Mouse (Mus musculus): ENCODE measurements at regions not wholly inside any gene's neighbourhood (a gene's known extent, or its start where the extent isn't known, plus 50 kb on each side); places are given as distances from the start of the nearest gene placed in this dataset.
A peak's percentile ranks its signal among the peaks of the same experiment; 100 is the strongest.

GRCm38 (mm10) chr14:74397202-74397601 is 243.4 kb upstream of the Htr2a start:
- peak; percentile 5 for DNase-seq

GRCm38 (mm10) chr14:74409441-74409840 is 231.2 kb upstream of the Htr2a start:
- DNase-seq = no peak

GRCm38 (mm10) chr14:74428226-74428625 is 212.4 kb upstream of the Htr2a start:
- peak; percentile 17 for DNase-seq

GRCm38 (mm10) chr14:74464027-74464682 is 176.5 kb upstream of the Htr2a start:
- no peak for DNase-seq

- no peak for DNase-seq
Observed at GRCm38 (mm10) chr14:74495504-74495903, 145.1 kb upstream of the Htr2a start.

- DNase-seq = no peak
Observed at GRCm38 (mm10) chr14:74511521-74511920, 129.1 kb upstream of the Htr2a start.

- no peak for DNase-seq
Observed at GRCm38 (mm10) chr14:74516451-74516850, 124.2 kb upstream of the Htr2a start.

- no peak for DNase-seq
Observed at GRCm38 (mm10) chr14:74519531-74519930, 121.1 kb upstream of the Htr2a start.

GRCm38 (mm10) chr14:74521669-74522068 is 119.0 kb upstream of the Htr2a start:
- DNase-seq = no peak

- DNase-seq = no peak
Observed at GRCm38 (mm10) chr14:74527246-74527645, 113.4 kb upstream of the Htr2a start.

GRCm38 (mm10) chr14:74529368-74529951 is 111.2 kb upstream of the Htr2a start:
- DNase-seq = peak; percentile 42

- no peak for DNase-seq
Observed at GRCm38 (mm10) chr14:74538187-74538586, 102.5 kb upstream of the Htr2a start.

- no peak for DNase-seq
Observed at GRCm38 (mm10) chr14:74544028-74544427, 96.6 kb upstream of the Htr2a start.

GRCm38 (mm10) chr14:74551091-74551490 is 89.5 kb upstream of the Htr2a start:
- no peak for DNase-seq

- DNase-seq = no peak
Observed at GRCm38 (mm10) chr14:74553636-74554035, 87.0 kb upstream of the Htr2a start.

- DNase-seq = no peak
Observed at GRCm38 (mm10) chr14:74558359-74558758, 82.3 kb upstream of the Htr2a start.

All from layer of hippocampus, adult 9-11 months (tissue).